Mouse (Mus musculus) layer of hippocampus, postnatal 14 days (tissue): ENCODE results near the gene Cstf2t. TPM values are rescaled to one million over a fixed set of nuclear protein-coding genes. Genes with fewer than 3 reads are reported as not detected.
A peak's percentile ranks its signal among the peaks of the same experiment; 100 is the strongest.

Experiments
- DNase-seq, 2 experiments: peaks; one replicate each; pipeline ENCODE4 v3.0.0; 2021 to 2022; ENCODE audit warnings: low spot score in 2 of 2, mixed read lengths in 1 of 2
- long read RNA-seq, 2 experiments: library from polyadenylated mRNA; stranded (forward); transcript quantifications; one replicate each; pipeline ENCODE4 v2.0.0; 2021
- total RNA-seq, 2 experiments: library from RNA; stranded (reverse); gene quantifications; 2 replicates each; pipeline ENCODE4 v1.2.3; 2021

The Cstf2t gene
- total RNA-seq = 10 to 100 TPM; 66.4 to 66.8 TPM
- long read RNA-seq, experiment 1, full-length matches to known transcripts = 104 of 104 reads
- long read RNA-seq, experiment 1, partial matches to known transcripts = 0 of 104 reads
- long read RNA-seq, experiment 1, other reads (novel, unspliced or antisense) = 0 of 104 reads
- long read RNA-seq, experiment 2, full-length matches to known transcripts = 109 of 110 reads
- long read RNA-seq, experiment 2, partial matches to known transcripts = 0 of 110 reads
- long read RNA-seq, experiment 2, other reads (novel, unspliced or antisense) = 1 of 110 reads

DNA sequence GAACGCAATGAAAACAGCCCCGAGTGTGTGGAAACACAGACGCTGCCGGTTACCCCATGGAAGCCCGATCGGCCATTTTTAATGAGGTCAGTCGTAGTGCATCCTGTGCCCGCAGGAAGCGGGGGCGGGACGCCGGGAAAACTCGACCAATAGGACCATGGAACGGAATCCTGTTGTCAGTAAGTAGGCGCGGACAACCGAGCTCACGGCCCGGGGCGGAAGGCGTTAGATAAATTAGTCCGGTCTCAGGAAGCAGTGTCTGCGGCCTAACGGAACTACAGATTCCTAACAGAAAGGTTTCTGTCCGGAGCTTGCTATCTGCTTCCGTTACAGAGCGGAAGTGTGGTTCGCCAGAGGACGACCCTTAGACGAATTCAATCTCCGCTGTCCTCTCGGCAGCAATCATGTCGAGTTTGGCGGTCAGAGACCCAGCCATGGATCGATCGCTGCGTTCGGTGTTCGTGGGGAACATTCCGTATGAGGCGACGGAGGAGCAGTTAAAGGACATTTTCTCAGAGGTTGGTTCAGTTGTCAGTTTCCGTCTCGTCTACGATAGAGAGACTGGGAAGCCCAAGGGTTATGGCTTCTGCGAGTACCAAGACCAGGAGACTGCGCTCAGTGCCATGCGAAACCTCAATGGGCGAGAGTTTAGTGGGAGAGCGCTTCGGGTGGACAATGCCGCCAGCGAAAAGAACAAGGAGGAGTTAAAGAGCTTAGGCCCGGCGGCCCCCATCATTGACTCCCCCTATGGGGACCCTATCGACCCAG, at the start of gene Cstf2t:
Gene Cstf2t (plus strand): TSS at position 176 of the 768 bp plus-strand sequence.
- DNase-seq = peak; percentile 99 to 100

DNA sequence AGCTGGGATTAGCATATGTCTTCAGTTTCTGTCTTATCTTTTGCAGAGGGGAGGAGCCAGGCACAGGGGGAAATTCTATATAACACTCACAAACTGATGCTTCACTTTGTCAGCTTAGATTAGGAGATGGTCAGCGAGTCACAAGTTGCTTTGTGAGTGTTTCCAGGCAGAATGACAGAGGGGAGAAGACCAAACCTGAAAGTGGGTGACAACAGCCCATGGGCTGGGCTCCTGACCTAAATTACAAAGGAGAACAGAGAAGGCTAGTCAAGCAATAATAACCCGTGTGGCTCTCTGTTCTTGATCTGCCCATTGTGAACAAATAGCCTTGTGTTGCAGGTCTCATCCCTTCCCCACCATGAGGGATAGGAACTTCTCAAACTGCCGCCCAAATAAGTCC, 43.7 kb upstream of the Cstf2t start:
- no peak for DNase-seq

DNA sequence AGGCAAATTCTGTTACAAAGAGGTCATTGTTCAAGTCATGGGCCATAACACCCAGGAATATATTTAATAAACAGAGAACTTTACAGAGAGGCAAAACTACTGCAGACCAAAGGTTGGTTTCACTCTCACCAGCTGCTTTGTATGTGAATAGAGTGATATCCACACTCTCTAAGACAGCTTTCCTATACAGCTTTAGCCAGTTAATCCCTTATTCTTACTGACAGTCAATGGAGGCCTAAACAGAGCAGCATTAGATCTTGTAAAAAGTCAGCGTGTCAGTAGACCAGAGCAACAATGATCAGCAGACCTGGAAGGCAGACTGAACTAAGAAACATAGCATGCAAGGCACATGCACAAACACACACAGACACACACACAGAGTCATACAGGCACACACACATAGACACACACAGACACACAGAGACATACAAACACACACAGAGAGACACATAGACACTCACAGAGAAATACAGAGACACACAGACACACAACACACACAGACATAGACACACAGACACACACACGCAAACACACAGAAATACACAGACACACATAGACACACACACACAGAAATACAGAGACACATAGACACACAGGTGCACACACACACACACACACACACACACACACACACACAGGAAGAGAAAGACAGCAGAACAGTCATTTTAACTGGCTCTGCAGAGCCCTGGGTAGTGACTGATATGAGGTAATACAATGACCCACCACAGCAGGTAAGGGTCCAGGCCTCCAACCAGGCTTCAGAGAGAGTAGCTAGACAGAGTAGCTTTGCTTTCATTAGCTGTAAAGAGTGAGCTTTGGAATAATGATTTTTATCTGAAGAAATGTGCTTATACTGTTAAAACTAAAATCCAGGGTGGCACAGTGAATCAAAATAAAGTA, 41.4 kb upstream of the Cstf2t start:
- no peak for DNase-seq

DNA sequence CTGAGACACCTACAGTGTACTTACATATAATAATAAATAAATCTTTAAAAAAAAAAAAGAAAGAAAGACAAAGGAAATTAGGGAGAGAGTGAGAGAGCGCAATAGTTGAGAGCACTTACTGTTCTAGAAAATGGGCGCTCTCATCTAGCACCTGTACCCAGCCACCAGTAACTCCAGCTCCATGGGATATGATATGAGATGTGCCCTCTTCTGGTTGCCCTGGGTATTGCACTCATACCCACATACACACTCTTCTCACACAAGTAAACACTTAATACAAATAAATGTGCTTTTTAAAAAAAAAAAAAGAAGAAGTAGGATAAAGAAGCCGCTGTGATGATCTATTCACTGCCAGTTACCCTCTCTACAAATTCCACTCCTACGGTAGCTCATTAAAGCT, 36.0 kb upstream of the Cstf2t start:
- DNase-seq = no peak

DNA sequence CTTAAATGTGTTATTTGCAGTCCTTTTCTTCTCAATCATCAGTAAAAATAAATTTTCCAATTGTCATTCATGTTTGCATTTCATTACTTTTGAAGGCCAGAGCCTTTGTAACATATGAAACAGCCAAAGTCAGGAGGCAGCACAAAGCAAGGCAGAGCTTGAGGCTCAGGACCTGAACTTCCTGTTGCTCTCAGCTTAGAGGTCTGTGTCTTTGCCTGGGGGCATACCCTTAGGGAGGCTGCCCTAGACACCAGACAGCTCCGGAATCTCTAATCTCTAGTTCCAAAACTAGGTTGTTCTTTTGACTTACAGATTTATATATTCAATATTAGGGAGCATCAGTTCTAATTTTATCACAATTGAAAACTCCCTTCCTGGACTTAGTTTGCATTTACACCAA, 17.9 kb upstream of the Cstf2t start:
- no peak for DNase-seq

DNA sequence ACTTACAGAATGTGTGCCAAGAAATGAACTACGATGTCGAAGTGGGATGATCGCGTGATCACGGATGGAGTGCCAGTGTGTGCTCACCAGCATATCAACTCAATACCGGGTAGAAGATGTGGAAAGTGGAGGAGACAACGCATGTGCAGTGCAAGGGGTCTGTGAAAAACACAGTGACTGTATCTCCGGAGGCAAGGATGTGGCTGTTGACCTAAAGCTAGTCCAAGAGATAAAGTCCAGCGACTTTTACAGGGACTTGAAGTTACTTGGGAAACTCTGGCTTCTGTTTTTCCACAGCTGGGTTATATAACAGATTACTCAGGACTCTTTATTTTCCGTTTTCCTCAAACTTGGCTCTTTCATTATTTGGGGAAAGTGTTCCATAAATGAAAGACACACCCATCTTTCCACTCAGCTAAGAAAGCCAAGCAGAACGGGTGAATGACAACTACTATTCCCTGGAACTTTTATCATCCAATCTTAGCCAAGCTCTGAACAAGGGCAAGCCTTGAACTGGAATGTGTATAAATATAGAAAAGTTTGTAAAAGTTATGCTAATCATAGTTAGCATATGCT, 17.3 kb upstream of the Cstf2t start:
- no peak for DNase-seq

DNA sequence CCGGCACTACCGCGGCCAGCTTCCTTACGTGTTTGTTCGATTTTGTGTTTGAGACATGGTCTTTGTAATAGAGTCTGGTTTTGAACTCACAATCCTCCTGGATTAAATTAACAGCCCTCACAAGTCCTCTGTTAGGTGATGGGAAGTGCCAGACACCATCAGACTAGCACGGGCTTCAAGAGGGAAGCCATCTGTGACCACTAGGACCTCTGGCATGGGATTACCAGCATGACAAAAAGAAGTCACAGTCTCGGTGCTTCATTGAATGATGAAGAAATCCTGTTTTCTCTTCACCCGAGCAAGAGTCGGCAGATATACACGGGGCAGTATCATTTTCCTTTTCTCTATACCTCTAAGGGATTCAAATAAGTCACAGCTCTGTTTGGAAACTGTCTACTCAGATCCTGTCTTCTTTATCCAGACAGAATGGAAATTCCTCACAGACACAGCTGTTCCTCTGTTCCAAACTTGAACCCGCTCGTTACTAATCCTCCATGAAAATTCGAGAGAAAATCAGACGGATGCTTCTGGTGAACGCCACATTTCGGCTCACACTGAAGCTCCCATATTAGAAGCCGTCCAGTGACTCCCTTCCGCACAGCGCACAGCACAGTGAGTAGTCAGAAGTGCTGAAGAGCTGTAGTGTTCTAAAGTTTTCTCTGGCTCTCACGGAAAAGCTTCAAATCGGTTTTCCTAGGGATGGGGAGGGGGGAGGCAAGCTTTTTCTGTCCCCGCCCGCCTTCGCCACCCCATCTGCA, 8.5 kb upstream of the Cstf2t start:
- DNase-seq = no peak

DNA sequence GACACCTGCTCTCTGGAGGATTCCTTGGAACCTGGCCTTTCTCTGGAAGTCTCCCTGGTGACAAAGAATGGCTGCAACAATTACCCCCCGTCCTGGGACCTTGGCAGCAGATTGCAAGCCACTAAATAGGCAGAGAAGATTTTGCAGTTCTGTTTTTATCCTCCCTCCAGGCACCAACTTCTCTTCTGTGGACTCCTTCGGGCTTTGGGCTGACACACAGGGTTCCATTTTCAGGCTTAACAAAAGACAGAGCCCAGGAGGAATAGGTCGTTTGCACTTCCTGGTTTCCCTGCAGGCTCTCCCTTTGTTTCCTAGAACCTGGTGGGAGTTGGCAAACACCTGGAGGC, 7.9 kb upstream of the Cstf2t start:
- DNase-seq = no peak

DNA sequence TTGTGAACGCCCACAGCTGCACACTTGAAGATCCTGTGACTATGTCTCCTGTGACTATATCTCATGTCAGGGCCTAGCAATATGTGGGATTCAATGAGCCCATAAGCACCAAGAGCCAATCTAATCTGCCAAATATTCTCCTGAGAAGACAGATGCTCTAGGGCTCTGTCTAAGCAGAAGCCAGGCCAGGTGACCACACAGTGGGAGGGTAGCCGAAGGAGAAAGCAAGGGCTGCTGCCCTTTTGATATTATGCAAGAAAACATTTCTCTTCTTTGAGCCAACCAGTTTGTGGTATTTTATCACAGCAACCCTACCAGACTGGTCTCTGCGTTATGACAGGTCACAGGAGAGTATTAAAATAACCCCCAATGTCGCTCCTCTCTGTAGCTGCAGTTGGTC, 6.5 kb upstream of the Cstf2t start:
- DNase-seq = no peak

DNA sequence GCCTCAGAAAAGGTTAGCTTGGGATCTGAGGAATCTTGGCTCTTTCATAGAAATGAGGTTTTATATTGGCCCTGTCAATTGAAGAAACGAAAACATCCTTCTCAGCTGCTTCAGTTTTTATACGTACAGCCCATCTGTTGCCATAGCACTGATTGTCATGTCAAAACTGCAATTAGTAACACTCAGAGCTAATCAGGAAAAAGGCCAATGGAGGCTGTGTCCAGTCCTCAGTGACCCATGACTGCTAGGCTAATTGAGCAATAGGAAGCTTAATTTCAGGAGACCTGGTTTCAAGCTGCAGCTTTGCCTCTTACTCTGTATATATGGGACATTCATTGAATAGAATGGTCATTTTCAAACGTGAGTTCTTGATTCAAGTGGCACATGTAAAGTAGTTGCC, 4.4 kb upstream of the Cstf2t start:
- no peak for DNase-seq

DNA sequence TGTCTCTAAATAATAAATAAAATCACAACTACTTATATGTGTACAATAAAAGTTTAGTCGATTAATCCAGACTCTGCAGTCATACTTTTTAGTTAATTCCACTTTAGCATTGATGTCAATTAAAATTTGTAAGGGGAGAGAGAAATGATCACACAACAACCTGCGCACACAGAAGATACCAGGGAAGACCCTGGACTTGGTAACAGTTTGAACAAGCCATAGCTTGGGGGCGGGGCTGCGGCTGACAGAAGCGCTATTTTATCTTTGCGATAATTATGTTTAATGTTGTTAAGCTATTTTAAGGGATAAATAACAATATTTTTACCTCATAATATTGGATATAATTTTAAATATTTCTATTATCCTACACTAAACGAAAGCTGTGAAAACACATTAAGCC, 411 bp upstream of the Cstf2t start:
- no peak for DNase-seq

DNA sequence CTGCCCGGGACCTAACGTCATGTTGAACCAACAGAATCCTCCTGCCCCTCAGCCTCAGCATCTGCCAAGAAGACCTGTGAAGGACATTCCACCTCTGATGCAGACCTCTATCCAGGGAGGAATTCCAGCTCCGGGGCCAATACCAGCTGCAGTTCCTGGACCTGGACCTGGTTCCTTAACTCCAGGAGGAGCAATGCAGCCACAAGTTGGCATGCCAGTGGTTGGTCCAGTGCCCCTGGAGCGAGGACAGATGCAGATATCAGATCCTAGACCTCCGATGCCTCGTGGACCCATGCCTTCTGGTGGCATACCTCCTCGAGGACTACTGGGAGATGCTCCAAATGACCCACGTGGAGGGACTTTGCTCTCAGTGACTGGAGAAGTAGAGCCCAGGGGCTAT, 1.1 kb downstream of the Cstf2t start:
- no peak for DNase-seq

DNA sequence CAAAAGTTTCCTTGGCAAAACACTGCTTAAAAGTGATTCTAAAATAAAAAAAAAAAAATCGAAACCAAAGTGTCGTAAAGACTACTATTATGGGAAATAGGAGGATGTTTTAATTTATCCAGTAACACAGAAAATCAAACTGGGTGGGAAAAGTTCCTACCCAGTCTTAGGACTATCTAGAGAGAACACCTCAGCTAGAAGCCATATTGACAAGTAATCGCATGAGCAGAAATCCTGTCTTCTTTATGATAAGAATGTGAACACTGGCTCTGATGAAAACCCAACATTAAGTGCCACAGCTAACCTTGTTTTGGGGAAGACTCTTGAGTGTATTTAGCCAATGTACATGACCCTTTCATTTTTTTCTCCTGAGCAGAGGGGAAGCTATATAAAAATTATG, 15.2 kb downstream of the Cstf2t start:
- no peak for DNase-seq

DNA sequence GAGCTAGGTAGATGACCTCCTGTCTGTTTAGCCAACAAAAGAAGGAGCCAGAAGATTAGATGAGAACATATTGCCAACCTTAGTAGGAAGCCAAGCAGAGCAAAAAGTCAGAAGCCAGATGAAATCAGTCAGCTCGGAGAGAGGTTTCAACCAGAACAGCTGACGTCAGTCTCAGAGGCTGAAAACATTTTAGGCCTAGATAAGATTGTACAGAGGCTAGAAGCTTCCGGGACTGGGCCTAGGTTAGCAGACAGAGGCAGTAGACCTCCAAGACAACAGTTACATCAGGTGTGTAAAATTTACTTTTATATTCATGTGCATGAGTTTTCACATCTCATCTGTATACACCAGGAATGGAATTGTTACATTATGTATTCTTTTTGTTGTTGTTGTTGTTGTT, 16.7 kb downstream of the Cstf2t start:
- DNase-seq = no peak

DNA sequence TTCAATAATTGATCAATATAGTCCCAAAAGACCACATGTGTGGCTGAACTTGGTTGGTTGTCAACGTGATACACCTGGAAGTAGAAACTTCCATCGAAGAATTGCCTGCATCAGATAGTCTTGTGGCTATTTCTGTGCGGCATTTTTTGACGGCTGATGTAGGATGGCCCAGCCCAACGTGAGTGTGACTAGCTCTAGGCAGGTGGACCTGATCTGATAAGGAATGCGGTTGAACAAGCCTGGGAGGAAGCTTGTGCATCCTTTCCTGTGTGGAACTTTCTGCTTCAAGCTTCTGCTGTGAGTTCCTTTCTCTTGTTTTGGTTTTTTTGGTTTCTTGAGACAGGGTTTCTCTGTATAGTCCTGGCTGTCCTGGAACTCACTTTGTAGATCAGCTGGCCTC, 22.1 kb downstream of the Cstf2t start:
- DNase-seq = no peak

DNA sequence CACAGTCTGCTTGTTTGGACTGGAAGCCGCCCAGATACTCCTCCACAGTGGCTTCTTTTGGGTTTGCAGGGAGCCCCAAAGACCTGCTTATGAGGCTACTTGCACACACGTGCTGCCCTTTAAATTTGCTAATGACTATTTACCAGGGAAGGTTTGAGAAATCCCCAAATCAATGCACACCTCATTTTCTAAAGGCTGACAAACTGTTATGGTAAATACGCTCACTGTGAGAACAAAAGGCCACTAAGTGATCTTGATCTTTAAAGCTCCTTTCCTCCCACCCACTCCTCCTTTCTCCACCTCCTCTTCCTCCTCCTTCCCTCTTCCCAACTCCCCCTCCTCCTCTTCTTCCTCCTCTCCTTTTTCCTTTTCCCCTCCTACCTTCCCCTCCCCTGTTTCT, 23.4 kb downstream of the Cstf2t start:
- no peak for DNase-seq

DNA sequence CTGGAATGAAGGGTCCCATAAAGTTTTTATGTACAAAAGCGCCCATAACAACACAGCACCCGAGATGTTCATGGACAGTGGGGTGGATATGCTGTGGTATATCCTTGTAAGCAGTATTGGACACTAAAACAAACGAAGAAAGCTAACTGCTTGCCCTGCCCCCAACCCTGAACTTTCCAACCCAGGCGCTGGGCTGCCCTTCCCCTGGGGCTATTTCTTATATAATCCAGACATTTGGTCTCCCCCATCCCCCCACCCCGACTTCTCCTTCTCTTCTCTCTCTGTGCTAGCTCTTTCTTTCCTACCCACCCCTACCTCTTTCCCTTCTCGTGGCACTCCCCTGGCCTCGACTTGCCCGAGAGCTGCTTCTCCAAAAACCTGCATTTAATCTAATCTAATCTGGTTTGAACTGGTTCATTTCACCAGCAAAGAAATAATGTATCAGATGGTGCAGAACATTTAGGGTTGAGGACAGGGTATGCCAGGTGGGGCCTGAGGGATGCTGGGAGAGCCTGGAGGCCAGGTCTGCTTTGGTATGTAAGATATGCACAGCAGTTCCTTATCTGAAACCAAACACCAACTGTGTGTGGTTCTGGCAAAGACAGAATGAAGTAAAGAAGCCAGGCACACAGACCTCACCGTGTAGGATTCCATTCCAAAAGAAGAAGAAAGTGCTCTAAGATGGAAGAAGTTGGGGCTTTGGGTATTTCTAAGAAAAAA, 24.4 kb downstream of the Cstf2t start:
- DNase-seq = no peak

DNA sequence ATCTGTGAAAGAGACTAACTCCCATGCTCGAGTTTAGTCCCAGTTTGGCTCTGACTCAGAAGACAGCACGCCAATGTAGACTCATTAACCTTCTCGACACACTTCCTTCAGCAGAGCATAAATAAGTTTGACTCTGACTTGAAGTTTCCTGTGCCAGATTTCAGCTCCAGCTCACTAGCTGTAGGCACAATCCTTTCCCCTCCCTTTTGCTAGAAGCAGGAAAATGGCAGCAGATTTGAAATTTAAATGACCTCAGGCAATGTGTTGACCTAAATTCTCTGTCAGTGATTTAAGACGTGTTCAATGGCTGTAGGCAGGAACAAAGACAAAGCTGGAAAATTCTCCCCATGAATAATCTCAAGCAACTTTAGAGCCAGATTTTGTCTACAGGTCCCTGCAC, 32.1 kb downstream of the Cstf2t start:
- peak in 1 of 2 experiments; percentile 31 for DNase-seq

DNA sequence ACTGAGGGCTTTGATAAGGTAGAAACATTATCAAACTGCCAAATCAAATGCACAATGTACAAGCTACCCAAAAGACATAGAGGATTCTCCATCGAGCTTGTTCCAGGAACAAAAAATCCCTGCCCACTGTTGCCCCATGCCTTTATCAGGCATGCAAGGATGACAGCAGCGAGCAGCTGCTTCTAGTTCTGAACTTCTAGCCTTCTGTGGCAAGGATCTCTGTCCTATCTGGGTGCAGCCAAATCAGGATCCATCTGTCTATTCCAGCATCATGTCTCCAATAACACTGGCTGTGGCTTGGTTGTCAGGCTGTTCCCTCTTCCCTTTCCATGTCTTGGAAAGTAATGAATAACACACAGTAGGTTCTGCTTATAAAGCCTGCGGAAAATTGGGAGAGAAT, 42.0 kb downstream of the Cstf2t start:
- peak in 1 of 2 experiments; percentile 49 for DNase-seq

DNA sequence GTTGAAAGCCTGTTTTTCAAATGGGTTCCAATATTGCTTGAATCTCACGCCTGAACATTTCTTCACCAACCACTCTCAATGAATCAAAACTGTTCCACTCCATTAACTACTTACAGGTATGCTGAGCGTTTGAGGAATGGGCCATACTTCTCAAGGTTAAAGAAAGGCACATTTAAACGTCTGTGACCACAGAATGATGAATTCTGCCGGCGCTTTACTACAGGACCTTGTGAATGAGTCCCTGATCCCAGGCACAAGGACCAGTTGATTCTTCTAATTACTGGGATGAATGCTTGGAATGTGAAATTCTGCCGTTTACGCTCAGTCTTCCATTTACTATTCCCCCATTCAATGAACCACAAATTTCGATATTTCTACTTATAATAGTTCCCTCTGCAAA, 50.0 kb downstream of the Cstf2t start:
- no peak for DNase-seq
